Mouse (Mus musculus) leukemia stem cell, adult 10-12 weeks (primary cell): ENCODE measurements around the gene Gm6803. TPM values are rescaled to one million over a fixed set of nuclear protein-coding genes. Genes with fewer than 3 reads are reported as not detected.

Source experiments
- polyA plus RNA-seq: library from polyadenylated mRNA; stranded (reverse); fragments of >175 nt; gene quantifications from 2 replicates; pipeline ENCODE4 v1.2.3, GENCODE M21; 2012; ENCODE audit warnings: low replicate concordance

The Gm6803 gene
- polyA plus RNA-seq: not detected in 2 replicates

DNA sequence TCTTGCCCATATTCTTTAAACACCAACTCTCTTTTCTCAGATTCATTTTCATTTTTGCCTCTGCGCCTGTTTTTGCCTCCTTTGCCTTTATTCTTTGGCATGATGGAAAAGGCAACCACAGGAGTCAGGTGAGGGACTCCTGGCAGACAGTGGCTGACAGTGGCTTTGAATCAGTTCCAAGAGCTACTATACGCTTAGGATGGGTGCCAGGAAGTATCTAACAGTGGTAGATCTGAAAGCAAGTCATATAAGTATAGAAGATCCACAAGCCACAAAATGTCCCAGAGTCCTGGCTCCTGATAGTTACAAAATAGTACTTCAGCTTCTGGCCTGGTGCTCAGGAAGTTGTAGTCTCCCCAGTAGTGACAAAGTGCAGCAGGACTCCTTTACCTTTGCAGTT, at the start of gene Gm6803:
Gene Gm6803 (minus strand): TSS at position 101 of the 400 bp plus-strand sequence.

DNA sequence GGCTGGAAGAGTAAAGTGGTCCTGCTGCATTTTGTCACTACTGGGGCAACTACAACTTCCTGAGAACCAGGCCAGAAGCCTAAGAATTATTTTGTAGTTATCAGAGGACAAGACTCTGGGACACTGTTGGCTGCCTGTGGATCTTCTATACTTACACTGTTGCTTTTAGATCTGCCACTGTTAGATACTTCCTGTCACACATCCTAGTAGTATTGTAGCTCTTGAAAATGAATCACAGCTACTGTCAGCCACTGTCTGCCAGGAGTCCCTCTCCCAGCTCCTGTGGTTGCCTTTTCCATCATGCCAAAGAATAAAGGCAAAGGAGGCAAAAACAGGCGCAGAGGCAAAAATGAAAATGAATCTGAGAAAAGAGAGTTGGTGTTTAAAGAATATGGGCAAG, 8.1 kb upstream of the Gm6803 start, which contains the start of gene Gm2056:
Gene Gm2056 (plus strand): TSS at position 301 of the 400 bp plus-strand sequence.

DNA sequence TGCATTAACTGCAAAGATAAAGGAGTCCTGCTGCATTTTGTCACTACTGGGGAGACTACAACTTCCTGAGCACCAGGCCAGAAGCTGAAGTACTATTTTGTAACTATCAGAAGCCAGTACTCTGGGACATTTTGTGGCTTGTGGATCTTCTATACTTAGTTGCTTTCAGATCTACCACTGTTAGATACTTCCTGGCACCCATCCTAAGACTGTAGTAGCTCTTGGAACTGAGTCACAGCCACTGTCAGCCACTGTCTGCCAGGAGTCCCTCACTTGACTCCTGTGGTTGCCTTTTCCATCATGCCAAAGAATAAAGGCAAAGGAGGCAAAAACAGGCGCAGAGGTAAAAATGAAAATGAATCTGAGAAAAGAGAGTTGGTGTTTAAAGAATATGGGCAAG, 7.0 kb downstream of the Gm6803 start, which contains the start of gene Gm2075:
Gene Gm2075 (plus strand): TSS at position 301 of the 400 bp plus-strand sequence.

Other genes starting within 250 kb of the Gm6803 start
- gene Gm21319, start 243.0 kb downstream of the Gm6803 start, polyA plus RNA-seq: not detected in 2 replicates
- not detected in 2 replicates for gene Gm21936, start 223.3 kb downstream of the Gm6803 start, polyA plus RNA-seq
- gene BB287469, start 202.2 kb downstream of the Gm6803 start, polyA plus RNA-seq: not detected in 2 replicates
- not detected in 2 replicates for gene Gm2001, start 176.4 kb downstream of the Gm6803 start, polyA plus RNA-seq
- gene Gm2016, start 144.7 kb downstream of the Gm6803 start, polyA plus RNA-seq: not detected in 2 replicates
- gene Gm2022, start 123.4 kb downstream of the Gm6803 start, polyA plus RNA-seq: not detected in 2 replicates
- gene Gm2035, start 98.9 kb downstream of the Gm6803 start, polyA plus RNA-seq: not detected in 2 replicates
- not detected in 2 replicates for gene Gm2042, start 64.7 kb downstream of the Gm6803 start, polyA plus RNA-seq
- gene Gm2075, start 6.9 kb downstream of the Gm6803 start, polyA plus RNA-seq: not detected in 2 replicates
- not detected in 2 replicates for gene Gm2056, start 8.2 kb upstream of the Gm6803 start, polyA plus RNA-seq
- gene Gm16368, start 64.9 kb upstream of the Gm6803 start, polyA plus RNA-seq: not detected in 2 replicates
- gene Gm10436, start 163.3 kb upstream of the Gm6803 start, polyA plus RNA-seq: not detected in 2 replicates
- not detected in 2 replicates for gene Gm8332, start 231.3 kb upstream of the Gm6803 start, polyA plus RNA-seq